Mouse (Mus musculus): ENCODE measurements at regions not wholly inside any gene's neighbourhood (a gene's known extent, or its start where the extent isn't known, plus 50 kb on each side); places are given as distances from the start of the nearest gene placed in this dataset.
A peak's percentile ranks its signal among the peaks of the same experiment; 100 is the strongest.
"Not testable (repeated sequence)": the region's sequence is repeated elsewhere in the genome, so short reads cannot be mapped to it uniquely, and the experiment has no call there.

- no peak for DNase-seq (ENCODE audit: extremely low spot score)
Measured at GRCm38 (mm10) chr13:3341416-3341815, 196.4 kb upstream of the Gdi2 start.

- DNase-seq (ENCODE audit: extremely low spot score): no peak
Measured at GRCm38 (mm10) chr13:3343611-3344010, 194.3 kb upstream of the Gdi2 start.

- DNase-seq (ENCODE audit: extremely low spot score): not testable (repeated sequence)
Measured at GRCm38 (mm10) chr13:3354912-3355311, 183.0 kb upstream of the Gdi2 start.

GRCm38 (mm10) chr13:3358079-3358608 is 179.7 kb upstream of the Gdi2 start:
- DNase-seq (ENCODE audit: extremely low spot score): peak; percentile 15

- peak; percentile 39 for DNase-seq (ENCODE audit: extremely low spot score)
Measured at GRCm38 (mm10) chr13:3358996-3359750, 178.7 kb upstream of the Gdi2 start.

GRCm38 (mm10) chr13:3359751-3360260 is 178.1 kb upstream of the Gdi2 start:
- DNase-seq (ENCODE audit: extremely low spot score): peak; percentile 31

GRCm38 (mm10) chr13:3360503-3361490 is 177.1 kb upstream of the Gdi2 start:
- DNase-seq (ENCODE audit: extremely low spot score): peak; percentile 61

GRCm38 (mm10) chr13:3372701-3373100 is 165.2 kb upstream of the Gdi2 start:
- peak; percentile 58 for DNase-seq (ENCODE audit: extremely low spot score)

- DNase-seq (ENCODE audit: extremely low spot score): peak; percentile 4
Measured at GRCm38 (mm10) chr13:3373522-3374220, 164.2 kb upstream of the Gdi2 start.

- DNase-seq (ENCODE audit: extremely low spot score): no peak
Measured at GRCm38 (mm10) chr13:3374796-3375195, 163.1 kb upstream of the Gdi2 start.

GRCm38 (mm10) chr13:3377801-3378200 is 160.1 kb upstream of the Gdi2 start:
- DNase-seq (ENCODE audit: extremely low spot score): not testable (repeated sequence)

- not testable (repeated sequence) for DNase-seq (ENCODE audit: extremely low spot score)
Measured at GRCm38 (mm10) chr13:3405783-3406182, 132.1 kb upstream of the Gdi2 start.

GRCm38 (mm10) chr13:3406236-3407017 is 131.4 kb upstream of the Gdi2 start:
- DNase-seq (ENCODE audit: extremely low spot score): peak; percentile 68

GRCm38 (mm10) chr13:3410281-3410680 is 127.6 kb upstream of the Gdi2 start:
- DNase-seq (ENCODE audit: extremely low spot score): not testable (repeated sequence)

GRCm38 (mm10) chr13:3417026-3417425 is 120.8 kb upstream of the Gdi2 start:
- no peak for DNase-seq (ENCODE audit: extremely low spot score)

- not testable (repeated sequence) for DNase-seq (ENCODE audit: extremely low spot score)
Measured at GRCm38 (mm10) chr13:3455374-3455773, 82.5 kb upstream of the Gdi2 start.

GRCm38 (mm10) chr13:3476884-3477283 is 61.0 kb upstream of the Gdi2 start:
- peak; percentile 9 for DNase-seq (ENCODE audit: extremely low spot score)

GRCm38 (mm10) chr13:3477997-3478728 is 59.7 kb upstream of the Gdi2 start:
- DNase-seq (ENCODE audit: extremely low spot score): peak; percentile 91

Data from embryo, embryonic 9.5 days (tissue).